ENCODE assay signal across 31 mouse cellular contexts in genomic region chr7:64973590-64974262, GRCm38 (mm10).
DNase-seq lines count a peak whose midpoint lies in the region; ATAC-seq and TF ChIP-seq lines count a peak whose summit lies in the region.
"Had no signal": no experiment of that assay in that cellular context is flagged by ENCODE, and none has a peak within 500 bp of the region (broad histone marks: within the 10 kb centered on the region; RNA-seq: fewer than 3 reads in every experiment).

No protein-coding gene starts in this region.

- ATAC-seq in forebrain, embryonic 15.5 days (replicated peaks), result peak; percentile 89
- peak; percentile 92 for ATAC-seq in forebrain, postnatal 0 days
- ATAC-seq: CD4-positive, CD25-positive, alpha-beta regulatory T cell, adult 4 months; intestine, postnatal 0 days; midbrain, embryonic 15.5 days had no signal

- H3K4me2 ChIP-seq in forebrain, embryonic 15.5 days (replicated peaks), result no peak overlapping the region
- no peak overlapping the region for H3K4me2 ChIP-seq in forebrain, postnatal 0 days (ENCODE audit: low read depth)
- H3K4me2 ChIP-seq: embryonic facial prominence, embryonic 15.5 days; heart, embryonic 12.5 days; hindbrain, embryonic 15.5 days; limb, embryonic 13.5 days; liver, embryonic 11.5 days; midbrain, embryonic 15.5 days; neural tube, embryonic 12.5 days; stomach, embryonic 15.5 days had no signal

- intact Hi-C loops in left cerebral cortex, postnatal 4 days (cut with DNase I), result no loop called here

- H3K27me3 ChIP-seq in forebrain, embryonic 15.5 days, result no peaks in the 10 kb centered on the region
- H3K27me3 ChIP-seq in forebrain, embryonic 10.5 days (ENCODE audit: poor library complexity, severe bottlenecking), result no peaks in the 10 kb centered on the region
- H3K27me3 ChIP-seq in forebrain, postnatal 0 days (ENCODE audit: insufficient read depth, low read length), result no peaks in the 10 kb centered on the region
- H3K27me3 ChIP-seq: embryonic facial prominence, embryonic 15.5 days; heart, embryonic 12.5 days; hindbrain, embryonic 15.5 days; limb, embryonic 13.5 days; megakaryocyte, embryonic 14.5 days; midbrain, embryonic 15.5 days; neural tube, embryonic 12.5 days; stomach, embryonic 15.5 days had no signal

- TF ChIP-seq CTCF in brain, embryonic 14.5 days (IDR thresholded peaks at IDR 0.05; ENCODE audit: borderline replicate concordance, extremely low read depth, insufficient read depth, insufficient read length), result no peak
- TF ChIP-seq CTCF in forebrain, postnatal 0 days (IDR thresholded peaks at IDR 0.05; ENCODE audit: low read depth), result no peak

- 45% methylated on average over 4 of the region's 4 CpGs for WGBS in forebrain, embryonic 15.5 days
- 82% methylated on average over 4 of the region's 4 CpGs for WGBS in forebrain, embryonic 10.5 days
- 40% methylated on average over 4 of the region's 4 CpGs for WGBS in forebrain, postnatal 0 days

- H3K4me1 ChIP-seq in forebrain, embryonic 15.5 days, result peaks cover 10% of the 10 kb centered on the region
- H3K4me1 ChIP-seq in forebrain, embryonic 10.5 days, result no peaks in the 10 kb centered on the region
- no peaks in the 10 kb centered on the region for H3K4me1 ChIP-seq in forebrain, postnatal 0 days (ENCODE audit: insufficient read depth)
- H3K4me1 ChIP-seq: embryonic facial prominence, embryonic 10.5 days; embryonic facial prominence, embryonic 15.5 days; heart, embryonic 12.5 days; hindbrain, embryonic 15.5 days; limb, embryonic 13.5 days; megakaryocyte, embryonic 14.5 days; midbrain, embryonic 15.5 days; neural tube, embryonic 12.5 days; stomach, embryonic 15.5 days had no signal

- no peaks in the 10 kb centered on the region for H3K36me3 ChIP-seq in forebrain, embryonic 15.5 days
- H3K36me3 ChIP-seq in forebrain, embryonic 10.5 days (replicated peaks), result no peaks in the 10 kb centered on the region
- H3K36me3 ChIP-seq in forebrain, postnatal 0 days (ENCODE audit: insufficient read depth), result no peaks in the 10 kb centered on the region
- H3K36me3 ChIP-seq: embryonic facial prominence, embryonic 10.5 days; embryonic facial prominence, embryonic 15.5 days; heart, embryonic 12.5 days; hindbrain, embryonic 15.5 days; limb, embryonic 13.5 days; midbrain, embryonic 15.5 days; neural tube, embryonic 12.5 days; stomach, embryonic 15.5 days had no signal

- H3K9me3 ChIP-seq in forebrain, embryonic 15.5 days, result no peaks in the 10 kb centered on the region
- H3K9me3 ChIP-seq in forebrain, embryonic 10.5 days, result no peaks in the 10 kb centered on the region
- no peaks in the 10 kb centered on the region for H3K9me3 ChIP-seq in forebrain, postnatal 0 days (ENCODE audit: low read length)
- H3K9me3 ChIP-seq: embryonic facial prominence, embryonic 10.5 days; embryonic facial prominence, embryonic 15.5 days; heart, embryonic 12.5 days; hindbrain, embryonic 15.5 days; limb, embryonic 13.5 days; megakaryocyte, embryonic 14.5 days; midbrain, embryonic 15.5 days; neural tube, embryonic 12.5 days; stomach, embryonic 15.5 days had no signal

- H3K9ac ChIP-seq in forebrain, embryonic 15.5 days (replicated peaks), result no peak overlapping the region
- H3K9ac ChIP-seq in forebrain, postnatal 0 days, result no peak overlapping the region
- H3K9ac ChIP-seq: embryonic facial prominence, embryonic 15.5 days; heart, embryonic 12.5 days; hindbrain, embryonic 15.5 days; limb, embryonic 13.5 days; midbrain, embryonic 15.5 days; neural tube, embryonic 12.5 days; stomach, embryonic 15.5 days had no signal

- H3K4me3 ChIP-seq in forebrain, embryonic 15.5 days, result no peak overlapping the region
- no peak overlapping the region for H3K4me3 ChIP-seq in forebrain, embryonic 10.5 days
- no peak overlapping the region for H3K4me3 ChIP-seq in forebrain, postnatal 0 days (ENCODE audit: low read depth, low read length)
- H3K4me3 ChIP-seq: embryonic facial prominence, embryonic 10.5 days; embryonic facial prominence, embryonic 15.5 days; heart, embryonic 12.5 days; hindbrain, embryonic 15.5 days; limb, embryonic 13.5 days; megakaryocyte, embryonic 14.5 days; midbrain, embryonic 15.5 days; neural tube, embryonic 12.5 days; stomach, embryonic 15.5 days had no signal

- peak overlapping the region; percentile 48 for H3K27ac ChIP-seq in forebrain, embryonic 15.5 days (replicated peaks)
- H3K27ac ChIP-seq in forebrain, embryonic 10.5 days, result no peak overlapping the region
- H3K27ac ChIP-seq in forebrain, postnatal 0 days (ENCODE audit: low read depth, low read length), result no peak overlapping the region; the same call in 1 of the 2 replicates
- H3K27ac ChIP-seq: embryonic facial prominence, embryonic 10.5 days; embryonic facial prominence, embryonic 15.5 days; hindbrain, embryonic 15.5 days; limb, embryonic 13.5 days; midbrain, embryonic 15.5 days; neural tube, embryonic 12.5 days; stomach, embryonic 15.5 days had no signal

- TF ChIP-seq POLR2A in brain, embryonic 14.5 days (IDR thresholded peaks at IDR 0.05; ENCODE audit: borderline replicate concordance, extremely low read depth, insufficient read depth, insufficient read length, poor library complexity, severe bottlenecking), result no peak

- DNase-seq in forebrain, embryonic 10.5 days (ENCODE audit: extremely low spot score, low spot score), result no peak
- peak; percentile 22 for DNase-seq in left cerebral cortex, postnatal 4 days
- no peak for DNase-seq in left cerebral cortex, adult 9 months (ENCODE audit: low spot score in 2 of 2)
- peak; percentile 66 for DNase-seq in brain, embryonic 14.5 days (ENCODE audit: low read depth)
- DNase-seq in forebrain, postnatal 0 days, result peak; percentile 49
- DNase-seq in ovary, postnatal 36 days (ENCODE audit: low spot score), result no peak
- DNase-seq: adrenal gland, postnatal 25 days; cerebellum, adult 2 months; cerebellum, postnatal 25 days; gastrocnemius, postnatal 25 days; heart, adult 18-20 months; heart, postnatal 4 days; kidney, adult 9 months; kidney, postnatal 14 days; layer of hippocampus, adult 9-11 months; lung, postnatal 4 days; right cerebral cortex, postnatal 14 days; thymus, postnatal 14 days had no signal

Comparison
In these comparisons a context has a peak if more than half of its experiments do, and no peak if none do; other contexts are left out.
1. DNase-seq: peak in left cerebral cortex, postnatal 4 days (single experiment), brain, embryonic 14.5 days (single experiment) and forebrain, postnatal 0 days (single experiment); none in forebrain, embryonic 10.5 days (single experiment), left cerebral cortex, adult 9 months (0 of 2) and ovary, postnatal 36 days (single experiment).